Mouse (Mus musculus): ENCODE results near the gene Ganc. TPM values are rescaled to one million over a fixed set of nuclear protein-coding genes. Genes with fewer than 3 reads are reported as not detected.

Ganc gene
- 10 to 100 TPM; 23.4 to 23.5 TPM for total RNA-seq (2021)
- long read RNA-seq, experiment 1, full-length matches to known transcripts: 6 of 10 reads
- long read RNA-seq, experiment 1, partial matches to known transcripts: 2 of 10 reads
- long read RNA-seq, experiment 1, other reads (novel, unspliced or antisense): 2 of 10 reads
- long read RNA-seq, experiment 2, full-length matches to known transcripts: 5 of 12 reads
- long read RNA-seq, experiment 2, partial matches to known transcripts: 2 of 12 reads
- long read RNA-seq, experiment 2, other reads (novel, unspliced or antisense): 5 of 12 reads

GRCm38 (mm10) chr2:120403653-120403985 is at the start of gene Ganc:
Gene Ganc, plus strand, starts transcription at chr2:120403896.
- intact Hi-C loops (cut with DNase I): no loop called here
- no peak for DNase-seq

GRCm38 (mm10) chr2:120360425-120360824 is 43.3 kb upstream of the Ganc start:
- intact Hi-C loops (cut with DNase I): no loop called here
- no peak for DNase-seq

- intact Hi-C loops (cut with DNase I): no loop called here
- DNase-seq: no peak
These were observed 37.2 kb upstream of the Ganc start for GRCm38 (mm10) chr2:120366501-120366900.

GRCm38 (mm10) chr2:120367416-120368207 is 36.1 kb upstream of the Ganc start:
- no peak for DNase-seq
- intact Hi-C loops (cut with DNase I): no loop called here

GRCm38 (mm10) chr2:120373858-120374257 is 29.8 kb upstream of the Ganc start:
- intact Hi-C loops (cut with DNase I): no loop called here

GRCm38 (mm10) chr2:120386264-120386663 is 17.4 kb upstream of the Ganc start:
- intact Hi-C loops (cut with DNase I): no loop called here
- DNase-seq: no peak

More at GRCm38 (mm10) chr2:120373858-120374257, 29.8 kb upstream of the Ganc start:
- no peak for DNase-seq

- intact Hi-C loops (cut with DNase I): no loop called here
- no peak for DNase-seq
These were observed 16.4 kb upstream of the Ganc start for GRCm38 (mm10) chr2:120387291-120387690.

GRCm38 (mm10) chr2:120389376-120389775 is 14.3 kb upstream of the Ganc start:
- DNase-seq: no peak
- intact Hi-C loops (cut with DNase I): no loop called here

- peak in 1 of 2 experiments; percentile 5 for DNase-seq
- intact Hi-C loops (cut with DNase I): no loop called here
These were observed 12.8 kb upstream of the Ganc start for GRCm38 (mm10) chr2:120390934-120391333.

- DNase-seq: no peak
- intact Hi-C loops (cut with DNase I): no loop called here
These were observed 11.3 kb upstream of the Ganc start for GRCm38 (mm10) chr2:120392406-120392805.

GRCm38 (mm10) chr2:120397951-120398350 is 5.7 kb upstream of the Ganc start:
- DNase-seq: no peak
- intact Hi-C loops (cut with DNase I): no loop called here

GRCm38 (mm10) chr2:120402813-120403212 is 883 bp upstream of the Ganc start:
- DNase-seq: no peak
- intact Hi-C loops (cut with DNase I): no loop called here

GRCm38 (mm10) chr2:120403986-120404822 is 508 bp downstream of the Ganc start, which contains the start of gene Tmem87a:
Gene Tmem87a, minus strand, starts transcription at chr2:120404113.
- peak; percentile 90 to 96 for DNase-seq
- intact Hi-C loops (cut with DNase I): no loop called here

- intact Hi-C loops (cut with DNase I): no loop called here
- DNase-seq: peak in 1 of 2 experiments; percentile 7
These were observed 1.4 kb downstream of the Ganc start for GRCm38 (mm10) chr2:120404823-120405765.

- no peak for DNase-seq
- intact Hi-C loops (cut with DNase I): no loop called here
These were observed 7.5 kb downstream of the Ganc start for GRCm38 (mm10) chr2:120411096-120411628.

- DNase-seq: no peak
- intact Hi-C loops (cut with DNase I): no loop called here
These were observed 10.4 kb downstream of the Ganc start for GRCm38 (mm10) chr2:120414113-120414512.

- intact Hi-C loops (cut with DNase I): no loop called here
- no peak for DNase-seq
These were observed 11.2 kb downstream of the Ganc start for GRCm38 (mm10) chr2:120414738-120415414.

- no peak for DNase-seq
- intact Hi-C loops (cut with DNase I): no loop called here
These were observed 20.7 kb downstream of the Ganc start for GRCm38 (mm10) chr2:120424386-120424785.

- DNase-seq: no peak
- intact Hi-C loops (cut with DNase I): no loop called here
These were observed 40.8 kb downstream of the Ganc start for GRCm38 (mm10) chr2:120444486-120444885.

All from heart, postnatal 14 days (tissue).